Mouse (Mus musculus): ENCODE results near the gene Vgll2. TPM values are rescaled to one million over a fixed set of nuclear protein-coding genes. Genes with fewer than 3 reads are reported as not detected.
A peak's percentile ranks its signal among the peaks of the same experiment; 100 is the strongest.

The Vgll2 gene
- 0.28 and 0.32 TPM in 2 replicates for polyA plus RNA-seq (2015; fragmentation: Nextera tagmentation; extraction: Ambion mirVana)

DNA sequence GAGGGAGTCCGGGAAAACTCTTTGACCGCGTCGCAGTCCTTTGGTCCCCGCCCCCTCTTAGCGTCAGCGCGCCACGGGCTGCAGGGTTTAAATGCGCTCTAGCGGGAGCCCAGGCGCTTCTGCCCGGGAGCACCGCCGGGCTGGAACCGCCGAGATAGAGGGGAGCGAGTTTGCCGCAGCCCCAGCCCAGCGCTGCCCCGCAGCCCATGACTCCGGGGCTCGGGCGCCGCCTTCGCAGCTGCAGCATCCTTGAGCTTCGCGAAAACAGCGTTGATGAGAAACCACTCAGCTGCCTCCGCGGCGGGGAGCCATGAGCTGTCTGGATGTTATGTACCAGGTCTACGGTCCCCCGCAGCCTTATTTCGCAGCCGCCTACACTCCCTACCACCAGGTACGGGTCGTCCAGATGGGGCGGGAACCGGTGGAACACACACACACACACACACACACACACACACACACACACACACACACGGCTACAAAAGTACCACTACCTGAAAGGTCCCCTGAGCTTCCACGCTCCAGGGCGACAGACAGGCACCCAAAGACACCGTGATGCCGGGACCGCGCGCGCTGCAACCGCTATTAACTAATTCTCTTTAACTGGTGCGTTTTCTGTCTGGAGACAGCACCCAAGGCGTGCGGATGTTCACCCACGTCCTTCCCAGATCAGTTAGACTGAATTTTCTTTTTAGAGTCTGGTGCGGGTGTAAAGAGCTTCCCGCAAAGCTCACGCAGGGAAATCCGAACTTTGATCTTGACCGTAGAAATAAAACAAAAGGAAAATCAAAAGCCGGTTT is at the start of gene Vgll2:
Gene Vgll2, plus strand, starts transcription at position 90 of the 800 bp plus-strand sequence.
- peak within 1 kb of the TSS; percentile 93 for H3K4me2 ChIP-seq
- no peaks in the 10 kb centered on the region for H3K36me3 ChIP-seq
- no peak within 1 kb of the TSS for H3K27ac ChIP-seq (replicated peaks)
- ATAC-seq (ENCODE audit: extremely low read depth, insufficient number of reproducible peaks, low FRiP score, low TSS enrichment) = no peak
- H3K27me3 ChIP-seq (replicated peaks) = peaks cover 91% of the 10 kb centered on the region
- H3K4me3 ChIP-seq = peak within 1 kb of the TSS; percentile 58
- WGBS = under 1% methylated on average over 55 of the region's 60 CpGs
- H3K9ac ChIP-seq = peak within 1 kb of the TSS; percentile 47
- H3K4me1 ChIP-seq = peaks cover 20% of the 10 kb centered on the region
- no peaks in the 10 kb centered on the region for H3K9me3 ChIP-seq

GRCm38 (mm10) chr10:51975137-51975536 is 47.2 kb upstream of the Vgll2 start:
- Histone ChIP-seq H3K27me3 (replicated peaks) (no peaks in the 10 kb centered on the region), H3K4me2 (no peak overlapping the region), H3K27ac (replicated peaks) (no peak overlapping the region), H3K36me3 (no peaks in the 10 kb centered on the region), H3K4me3 (no peak overlapping the region), H3K9me3 (no peaks in the 10 kb centered on the region), H3K4me1 (no peaks in the 10 kb centered on the region), H3K9ac (no peak overlapping the region)
- 53% methylated on average over 4 of the region's 4 CpGs for WGBS
- no peak for ATAC-seq (ENCODE audit: extremely low read depth, insufficient number of reproducible peaks, low FRiP score, low TSS enrichment)

DNA sequence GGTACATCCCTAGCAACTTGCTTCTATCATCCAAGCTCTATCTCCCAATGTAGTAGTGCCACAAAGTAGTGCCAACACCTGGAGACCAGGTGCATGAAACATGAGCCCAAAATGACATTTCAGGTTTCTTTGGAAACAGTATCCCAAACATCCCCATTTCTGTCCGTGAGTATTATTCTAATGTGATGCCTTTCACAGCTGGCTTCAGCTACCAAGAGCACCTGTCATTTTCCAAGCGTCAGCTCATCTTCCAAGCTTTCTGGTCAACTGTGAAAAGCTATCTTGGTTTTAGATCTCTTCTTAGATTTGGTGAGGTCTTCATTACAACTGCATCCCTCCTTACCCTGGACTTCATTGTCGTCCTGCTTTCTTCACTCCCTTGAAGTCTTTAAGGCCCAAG is 46.7 kb upstream of the Vgll2 start:
- no peak for ATAC-seq (ENCODE audit: extremely low read depth, insufficient number of reproducible peaks, low FRiP score, low TSS enrichment)
- Histone ChIP-seq H3K4me2 (no peak overlapping the region), H3K27me3 (replicated peaks) (no peaks in the 10 kb centered on the region), H3K27ac (replicated peaks) (no peak overlapping the region), H3K36me3 (no peaks in the 10 kb centered on the region), H3K4me1 (no peaks in the 10 kb centered on the region), H3K4me3 (no peak overlapping the region), H3K9me3 (no peaks in the 10 kb centered on the region), H3K9ac (no peak overlapping the region)
- WGBS = 75% methylated on average over 3 of the region's 3 CpGs

DNA sequence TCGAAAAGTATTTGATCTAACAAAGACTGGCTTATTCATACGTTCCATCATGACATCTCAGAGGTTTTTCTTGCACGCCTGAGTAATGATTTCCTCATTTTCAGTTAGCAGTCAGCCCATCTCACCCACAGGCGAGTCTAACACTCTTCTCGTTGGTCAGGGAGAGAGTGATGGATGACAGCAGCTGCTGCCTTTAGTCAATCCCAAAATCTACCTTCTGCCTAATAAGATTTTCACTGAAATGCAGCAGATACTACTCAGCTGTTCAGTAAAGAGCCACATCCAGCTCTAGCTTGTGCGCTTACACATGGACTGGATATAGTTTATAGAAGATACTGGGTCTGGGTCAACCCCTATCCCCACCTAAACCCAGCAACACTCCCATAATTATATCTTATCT is 40.7 kb upstream of the Vgll2 start:
- Histone ChIP-seq H3K4me3 (no peak overlapping the region), H3K27me3 (replicated peaks) (no peaks in the 10 kb centered on the region), H3K4me2 (no peak overlapping the region), H3K27ac (replicated peaks) (no peak overlapping the region), H3K9ac (no peak overlapping the region), H3K9me3 (no peaks in the 10 kb centered on the region), H3K36me3 (no peaks in the 10 kb centered on the region), H3K4me1 (no peaks in the 10 kb centered on the region)
- no peak for ATAC-seq (ENCODE audit: extremely low read depth, insufficient number of reproducible peaks, low FRiP score, low TSS enrichment)
- 65% methylated on average over 6 of the region's 6 CpGs for WGBS

GRCm38 (mm10) chr10:51982395-51982794 is 39.9 kb upstream of the Vgll2 start:
- Histone ChIP-seq H3K4me2 (no peak overlapping the region), H3K9me3 (no peaks in the 10 kb centered on the region), H3K9ac (no peak overlapping the region), H3K4me3 (no peak overlapping the region), H3K27me3 (replicated peaks) (no peaks in the 10 kb centered on the region), H3K27ac (replicated peaks) (no peak overlapping the region), H3K36me3 (no peaks in the 10 kb centered on the region), H3K4me1 (no peaks in the 10 kb centered on the region)
- ATAC-seq (ENCODE audit: extremely low read depth, insufficient number of reproducible peaks, low FRiP score, low TSS enrichment) = no peak
- WGBS = 64% methylated on average over 6 of the region's 6 CpGs

GRCm38 (mm10) chr10:52018471-52018870 is 3.8 kb upstream of the Vgll2 start:
- H3K4me2 ChIP-seq = no peak overlapping the region
- no peak overlapping the region for H3K27ac ChIP-seq (replicated peaks)
- ATAC-seq (ENCODE audit: extremely low read depth, insufficient number of reproducible peaks, low FRiP score, low TSS enrichment) = no peak
- no peaks in the 10 kb centered on the region for H3K9me3 ChIP-seq
- no peak overlapping the region for H3K9ac ChIP-seq
- no peaks in the 10 kb centered on the region for H3K36me3 ChIP-seq
- H3K4me1 ChIP-seq = peaks cover 14% of the 10 kb centered on the region
- H3K27me3 ChIP-seq (replicated peaks) = peaks cover 53% of the 10 kb centered on the region
- 63% methylated on average over 1 of the region's 1 CpGs for WGBS
- H3K4me3 ChIP-seq = no peak overlapping the region

DNA sequence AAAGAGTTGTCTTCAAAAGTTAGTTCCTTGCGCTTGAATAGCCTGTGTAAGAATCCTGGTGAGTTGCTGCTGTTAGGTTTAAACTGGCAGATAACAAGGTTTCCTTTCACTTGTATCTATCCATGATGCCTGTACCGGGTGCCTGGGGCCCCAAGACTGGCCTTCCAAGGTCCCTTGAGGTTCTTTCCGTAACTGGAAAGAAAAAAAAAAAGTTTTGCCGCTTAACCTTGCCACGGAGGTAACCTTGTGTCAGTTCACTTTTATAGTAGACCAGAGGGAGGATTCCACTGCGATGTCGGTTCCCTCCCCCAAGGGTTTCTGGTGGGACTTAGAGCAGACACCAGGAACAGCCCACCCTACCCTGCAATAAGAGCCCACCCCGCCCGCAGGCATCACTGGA is 1.1 kb upstream of the Vgll2 start:
- Histone ChIP-seq H3K9me3 (no peaks in the 10 kb centered on the region), H3K4me1 (peaks cover 14% of the 10 kb centered on the region), H3K27ac (replicated peaks) (no peak overlapping the region), H3K9ac (no peak overlapping the region), H3K4me3 (0 out of 2 replicates have a peak overlapping the region, but pooled peaks have one; percentile 58), H3K27me3 (replicated peaks) (peaks cover 80% of the 10 kb centered on the region), H3K36me3 (no peaks in the 10 kb centered on the region), H3K4me2 (peak overlapping the region; percentile 93)
- WGBS = 4% methylated on average over 9 of the region's 9 CpGs
- no peak for ATAC-seq (ENCODE audit: extremely low read depth, insufficient number of reproducible peaks, low FRiP score, low TSS enrichment)

DNA sequence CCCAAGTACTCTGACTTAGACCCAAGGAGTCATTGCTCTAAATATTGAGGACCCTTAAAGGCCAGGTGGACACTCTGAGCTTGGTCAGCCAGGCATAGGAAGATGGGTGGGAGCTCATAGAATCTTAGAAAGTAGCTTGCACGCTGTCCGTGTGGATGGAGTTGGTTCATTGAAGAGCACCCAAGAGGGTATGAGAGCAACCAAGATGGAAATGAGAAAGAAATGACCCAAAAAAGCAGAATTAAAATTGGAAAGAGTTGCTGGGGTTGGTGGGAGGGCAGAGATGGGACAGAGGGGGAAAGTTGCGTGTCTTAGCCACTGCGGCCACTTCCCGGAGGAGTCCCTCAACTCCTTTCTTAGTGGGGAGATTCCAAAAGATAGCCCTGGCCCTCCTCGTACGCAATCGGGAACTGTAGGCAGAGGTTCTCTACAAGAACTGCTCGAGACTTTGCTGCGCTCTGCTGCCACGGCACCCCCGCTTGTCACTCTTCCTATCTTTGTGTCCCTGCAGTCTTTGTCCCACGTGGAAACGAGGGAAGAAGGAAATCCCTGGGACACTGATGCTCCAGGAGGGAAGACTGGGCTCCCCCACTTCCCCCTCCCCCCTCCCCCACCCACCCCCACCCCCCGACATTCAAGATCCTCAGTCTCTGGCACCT is 437 bp upstream of the Vgll2 start:
- H3K27me3 ChIP-seq (replicated peaks) = peaks cover 87% of the 10 kb centered on the region
- H3K9ac ChIP-seq = peak overlapping the region; percentile 33; the same call in 1 of the 2 replicates
- H3K4me2 ChIP-seq = peak overlapping the region; percentile 93
- H3K4me3 ChIP-seq = peak overlapping the region; percentile 58
- peaks cover 14% of the 10 kb centered on the region for H3K4me1 ChIP-seq
- whole genome bisulfite sequencing = 1% methylated on average over 13 of the region's 15 CpGs
- ATAC-seq (ENCODE audit: extremely low read depth, insufficient number of reproducible peaks, low FRiP score, low TSS enrichment) = no peak
- H3K36me3 ChIP-seq = no peaks in the 10 kb centered on the region
- H3K27ac ChIP-seq (replicated peaks) = no peak overlapping the region
- no peaks in the 10 kb centered on the region for H3K9me3 ChIP-seq

DNA sequence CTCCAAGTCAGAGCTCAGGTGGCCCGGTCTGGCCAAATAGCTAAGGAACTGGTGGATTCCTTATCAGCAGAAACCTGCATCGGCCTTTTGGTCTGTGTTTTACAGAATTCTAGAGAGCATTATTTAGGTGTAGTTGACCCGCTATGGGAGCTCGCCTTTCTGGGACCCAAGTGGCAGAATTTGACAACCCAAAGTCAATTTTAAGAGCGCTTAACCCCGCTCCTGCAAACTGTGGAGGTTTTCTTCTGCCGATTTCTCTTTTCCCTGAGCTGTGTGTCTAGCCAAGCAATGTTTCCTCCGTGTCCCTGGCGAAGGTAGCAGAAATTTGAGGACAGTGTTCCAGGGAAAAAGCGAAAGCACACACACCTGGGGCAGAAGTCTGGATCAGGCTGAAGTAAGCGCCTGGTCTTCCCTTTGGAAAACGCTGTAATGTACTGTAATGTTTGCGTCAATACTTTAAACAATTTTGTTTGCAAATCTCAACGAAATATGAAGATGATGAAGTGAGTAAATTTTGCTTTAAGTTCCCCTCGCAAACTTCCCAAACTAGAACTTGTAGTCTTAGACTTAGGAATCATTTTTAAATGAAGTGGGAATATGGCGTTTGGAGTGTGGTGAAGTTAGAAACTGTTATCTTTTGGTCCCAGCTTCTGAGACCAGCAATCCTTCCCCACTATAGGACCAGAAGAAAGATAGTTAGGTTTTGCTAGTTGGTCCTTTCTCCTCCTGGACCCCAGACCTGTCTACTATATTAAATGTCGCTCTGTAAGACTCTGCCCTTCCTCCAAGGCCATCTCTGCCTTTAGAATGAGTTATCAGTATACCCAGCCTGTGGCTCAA is 1.1 kb downstream of the Vgll2 start:
- Histone ChIP-seq H3K9me3 (no peaks in the 10 kb centered on the region), H3K4me3 (peak overlapping the region; percentile 58), H3K4me2 (peak overlapping the region; percentile 93), H3K4me1 (peaks cover 25% of the 10 kb centered on the region), H3K36me3 (no peaks in the 10 kb centered on the region), H3K27me3 (replicated peaks) (peaks cover 97% of the 10 kb centered on the region), H3K27ac (replicated peaks) (no peak overlapping the region), H3K9ac (no peak overlapping the region)
- 4% methylated on average over 17 of the region's 17 CpGs for WGBS
- no peak for ATAC-seq (ENCODE audit: extremely low read depth, insufficient number of reproducible peaks, low FRiP score, low TSS enrichment)

GRCm38 (mm10) chr10:52024053-52024410 is 1.7 kb downstream of the Vgll2 start:
- Histone ChIP-seq H3K9me3 (no peaks in the 10 kb centered on the region), H3K9ac (no peak overlapping the region), H3K4me1 (peaks cover 26% of the 10 kb centered on the region), H3K4me3 (no peak overlapping the region), H3K27me3 (replicated peaks) (peaks cover 97% of the 10 kb centered on the region), H3K36me3 (no peaks in the 10 kb centered on the region), H3K4me2 (no peak overlapping the region), H3K27ac (replicated peaks) (no peak overlapping the region)
- no peak for ATAC-seq (ENCODE audit: extremely low read depth, insufficient number of reproducible peaks, low FRiP score, low TSS enrichment)
- WGBS = 13% methylated on average over 2 of the region's 2 CpGs

DNA sequence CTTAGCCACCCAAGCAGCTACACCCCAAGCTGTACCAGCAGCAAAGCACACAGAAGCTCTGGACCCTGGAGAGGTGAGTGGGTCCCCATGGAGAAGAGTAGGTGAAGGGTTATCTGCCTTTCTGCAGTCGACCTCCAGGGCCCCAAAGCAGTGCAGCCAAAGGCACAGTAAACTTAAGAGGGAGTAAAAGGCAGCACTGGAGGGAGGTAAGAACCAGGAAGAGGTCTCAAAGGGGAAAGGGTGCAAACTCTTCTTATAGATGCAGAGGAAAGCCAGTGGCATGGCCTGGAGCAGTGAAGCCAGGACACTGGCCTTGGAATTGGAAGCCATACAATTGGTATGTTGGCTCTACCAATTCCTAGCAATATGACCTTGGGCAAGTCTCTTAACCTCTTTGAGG is 3.0 kb downstream of the Vgll2 start:
- peaks cover 99% of the 10 kb centered on the region for H3K27me3 ChIP-seq (replicated peaks)
- no peak overlapping the region for H3K27ac ChIP-seq (replicated peaks)
- ATAC-seq (ENCODE audit: extremely low read depth, insufficient number of reproducible peaks, low FRiP score, low TSS enrichment) = no peak
- no peaks in the 10 kb centered on the region for H3K9me3 ChIP-seq
- H3K36me3 ChIP-seq = no peaks in the 10 kb centered on the region
- H3K4me2 ChIP-seq = no peak overlapping the region
- peaks cover 27% of the 10 kb centered on the region for H3K4me1 ChIP-seq
- H3K4me3 ChIP-seq = no peak overlapping the region
- 0% methylated on average over 1 of the region's 1 CpGs for WGBS
- H3K9ac ChIP-seq = no peak overlapping the region

All from heart, embryonic 13.5 days (tissue).